Mouse (Mus musculus) hematopoietic stem cell, adult 5-6 weeks (primary cell): ENCODE results near the gene Trip10. TPM values are rescaled to one million over a fixed set of nuclear protein-coding genes. Genes with fewer than 3 reads are reported as not detected.

Experiments used
- ATAC-seq, 2 experiments: fragments of 125-278 bp in 1 of 2; replicated peaks in 1 of 2; 2 replicates each; pipeline ENCODE4 v1.8.0; 2016 to 2017; ENCODE audit warnings: inconsistent platforms in 2 of 2, mild to moderate bottlenecking in 2 of 2, moderate number of reproducible peaks in 2 of 2, low read depth in 1 of 2, moderate TSS enrichment in 1 of 2; ENCODE audit not compliant: low FRiP score in 2 of 2, poor library complexity in 2 of 2, severe bottlenecking in 2 of 2, insufficient read depth in 1 of 2, low TSS enrichment in 1 of 2
- total RNA-seq: library from RNA; stranded (forward); fragments of 172-1452, 232-1000 nt; gene quantifications from 2 replicates; pipeline ENCODE4 v1.2.3, GENCODE M21; 2017

The Trip10 gene
- total RNA-seq, 1 experiment from 2014 or later, result 17.9 TPM

DNA sequence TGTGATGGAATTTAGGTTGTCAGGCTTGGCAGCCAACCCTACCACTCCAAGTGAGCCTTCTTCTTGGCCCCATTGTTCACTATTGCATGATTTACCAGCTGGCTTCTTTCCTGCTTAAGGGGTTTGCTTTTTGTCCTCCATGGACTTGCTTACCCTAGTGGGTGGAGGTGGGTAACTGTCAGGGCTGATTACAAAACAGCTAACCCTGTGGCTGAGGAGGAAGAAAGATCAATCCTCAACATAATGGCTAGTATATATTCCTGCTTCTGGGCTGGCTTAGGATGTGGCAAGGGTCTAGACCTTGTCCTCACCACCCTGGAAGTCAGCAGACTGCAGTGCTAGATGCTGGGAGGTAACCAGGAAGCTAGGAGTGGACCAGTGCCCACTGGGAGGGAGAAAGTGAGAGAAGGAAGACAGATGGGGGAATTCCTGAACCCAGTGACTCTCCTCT lies 17.9 kb upstream of the Trip10 start:
- ATAC-seq, result peak in 1 of 2 experiments; percentile 13; a peak in 1 of 4 replicates

DNA sequence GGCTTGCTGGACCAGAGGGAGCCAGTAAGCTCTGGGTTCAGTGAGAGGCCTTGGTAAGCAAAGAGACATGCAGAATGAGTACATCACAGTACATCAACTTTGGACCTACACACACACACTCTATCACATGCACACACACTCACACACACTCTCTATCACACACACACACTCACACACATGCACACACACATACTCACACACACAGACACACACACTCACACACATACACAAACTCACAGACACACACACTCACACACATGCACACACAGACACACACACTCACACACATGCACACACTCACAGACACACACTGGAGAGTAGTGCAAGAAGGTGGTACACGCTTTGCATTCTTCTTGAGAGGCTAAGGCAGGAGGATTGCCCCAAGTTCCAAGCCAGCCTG lies 17.1 kb upstream of the Trip10 start:
- ATAC-seq, result no peak

DNA sequence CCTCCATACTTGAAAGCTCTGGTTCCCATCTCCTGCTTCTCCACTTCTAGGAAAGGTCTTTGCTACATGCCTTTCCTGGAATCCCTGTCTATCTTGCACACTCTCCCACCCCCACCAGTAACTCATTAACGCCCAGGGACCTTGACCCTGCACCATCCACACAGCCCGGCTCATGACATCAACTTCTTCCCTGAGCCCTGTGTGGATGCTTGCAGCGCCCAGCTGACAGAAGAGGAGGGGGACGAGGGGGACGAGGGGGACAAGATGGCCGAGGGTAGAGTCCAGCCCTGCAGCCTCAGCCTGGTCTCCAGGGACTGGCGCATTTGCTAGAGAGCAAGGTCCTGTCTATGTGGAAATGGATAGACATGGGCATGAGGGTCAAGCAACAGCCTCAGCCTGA lies 16.2 kb upstream of the Trip10 start:
- ATAC-seq, result no peak

DNA sequence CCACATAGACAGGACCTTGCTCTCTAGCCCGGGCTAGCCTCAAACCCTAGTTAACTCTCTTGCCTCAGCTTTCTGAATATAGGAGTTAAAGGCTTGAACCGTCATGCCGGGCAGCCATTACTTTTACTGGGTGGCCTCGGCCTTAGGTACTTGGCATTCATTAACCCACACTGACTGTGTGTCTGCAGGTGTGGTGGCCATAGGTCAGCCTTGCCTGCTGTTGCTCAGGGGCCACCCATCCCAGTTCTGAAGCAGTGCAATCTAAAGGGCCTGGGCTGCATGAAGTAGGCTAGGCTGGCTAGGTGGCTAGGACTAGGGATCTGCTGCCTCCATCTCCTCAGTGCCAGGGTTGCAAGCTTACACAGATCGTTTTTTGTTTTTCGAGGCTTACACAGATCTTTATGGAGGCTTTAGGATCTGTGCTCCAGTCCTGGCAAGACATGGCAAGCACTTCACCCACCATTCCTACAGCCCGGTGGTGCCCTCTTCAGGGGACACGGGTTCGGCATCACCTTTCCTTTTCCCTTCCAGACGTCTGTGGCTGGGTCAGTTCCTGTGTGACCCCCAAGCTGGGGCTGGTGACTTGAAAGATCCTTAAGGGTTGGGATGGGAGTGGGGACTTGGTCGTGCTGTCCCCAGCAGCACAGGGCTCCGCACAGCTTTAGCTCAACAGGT lies 14.9 kb upstream of the Trip10 start:
- ATAC-seq, result no peak

DNA sequence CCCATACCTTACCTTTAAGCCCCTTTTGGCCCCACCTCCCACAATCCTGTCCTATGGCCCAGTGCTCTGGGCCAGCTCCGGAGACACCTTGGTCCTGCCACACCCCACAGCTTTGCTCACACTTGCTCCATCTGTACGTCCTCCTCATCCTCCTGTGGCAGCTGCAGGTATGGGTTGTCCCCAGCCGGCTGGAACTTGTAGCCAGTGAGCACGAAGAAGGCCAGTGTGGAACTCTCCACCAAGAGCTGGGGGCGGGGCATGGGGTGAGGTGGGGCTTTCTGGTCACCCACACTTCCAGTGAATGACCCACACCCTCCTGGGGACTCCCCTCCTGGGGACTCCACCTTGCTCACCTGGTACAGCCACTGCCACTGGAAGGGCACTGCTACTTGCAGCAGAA lies 13.5 kb upstream of the Trip10 start:
- no peak for ATAC-seq

DNA sequence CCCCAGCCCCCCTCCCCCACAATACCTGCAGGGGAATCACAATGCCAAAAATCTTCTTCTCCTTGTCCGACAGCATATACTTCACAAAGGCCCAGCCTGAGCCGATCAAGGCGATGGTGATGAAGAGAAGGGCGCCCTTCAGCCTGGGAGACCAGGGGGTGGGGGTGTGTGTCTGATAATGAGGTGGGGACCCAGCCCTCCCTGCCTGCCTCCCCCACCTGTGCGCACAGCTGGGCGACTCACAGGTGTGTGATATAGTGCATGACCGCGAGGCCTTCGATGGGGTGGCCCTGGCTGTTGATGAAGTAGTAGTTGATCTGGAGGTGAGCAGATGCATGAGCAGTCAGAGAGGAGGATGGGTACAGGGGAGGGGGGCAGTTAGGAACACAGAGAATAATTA lies 12.1 kb upstream of the Trip10 start:
- no peak for ATAC-seq

DNA sequence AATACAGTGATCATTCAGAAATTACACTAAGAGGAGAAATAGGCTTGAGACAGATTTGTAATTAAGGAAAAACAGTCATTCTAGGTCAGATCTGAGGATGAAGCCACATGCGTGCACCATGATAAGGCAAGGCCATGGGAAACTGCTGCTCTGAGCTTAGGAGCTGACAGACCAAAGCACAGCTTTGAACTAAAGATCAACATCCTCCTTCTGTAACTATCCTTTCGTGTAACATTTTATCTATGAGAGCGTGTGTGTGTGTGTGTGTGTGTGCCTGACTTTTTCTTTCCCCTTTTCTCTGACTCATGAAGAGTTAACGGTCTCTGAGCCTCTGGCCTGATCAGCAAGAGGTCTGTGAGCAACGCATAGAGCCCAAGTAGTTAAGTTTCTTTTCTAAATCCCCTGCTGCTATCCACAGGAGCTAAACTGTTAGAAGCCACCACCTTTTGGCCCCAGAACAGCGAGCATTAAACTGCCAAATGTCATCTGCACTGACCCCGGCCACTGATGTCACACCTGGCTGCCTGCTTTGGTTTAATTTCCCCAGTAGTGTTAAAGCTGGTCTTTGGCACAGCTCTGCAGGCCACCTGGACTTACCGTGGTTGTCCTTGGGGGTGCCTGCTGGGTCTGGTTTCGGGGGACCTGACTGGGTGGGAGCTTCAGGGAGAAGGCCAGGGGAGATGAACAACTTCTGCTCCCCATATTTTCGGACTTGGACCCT lies 5.4 kb upstream of the Trip10 start:
- no peak for ATAC-seq

DNA sequence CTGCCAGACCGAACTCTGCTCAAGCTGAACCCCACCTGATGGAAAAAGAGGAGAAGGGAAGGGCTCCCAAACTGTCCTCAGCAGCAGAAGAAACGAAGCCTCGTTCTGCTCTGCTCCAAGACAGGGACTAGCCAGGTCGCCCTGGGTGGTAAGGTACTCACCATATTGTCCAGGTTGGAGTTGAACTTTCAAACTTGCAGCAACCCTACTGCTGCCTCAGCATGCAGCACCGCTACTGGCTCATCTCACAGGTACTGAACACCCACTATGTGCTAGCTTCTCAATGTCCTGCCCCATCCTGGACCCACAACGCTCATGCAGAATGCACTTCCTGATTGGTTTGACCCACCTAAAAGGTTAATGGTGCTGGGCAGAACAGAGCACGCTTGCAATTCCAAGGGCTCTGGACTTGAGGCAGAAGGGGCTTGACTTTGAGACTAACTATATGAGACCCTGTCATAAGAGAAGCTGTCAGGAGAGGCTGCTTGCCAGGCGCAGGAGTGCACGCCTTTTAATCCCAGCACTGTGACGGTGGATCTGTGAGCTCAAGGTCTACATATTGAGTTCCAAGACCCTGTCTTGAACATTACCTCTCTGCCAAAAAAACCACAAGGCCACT lies 3.8 kb upstream of the Trip10 start:
- ATAC-seq, result no peak

DNA sequence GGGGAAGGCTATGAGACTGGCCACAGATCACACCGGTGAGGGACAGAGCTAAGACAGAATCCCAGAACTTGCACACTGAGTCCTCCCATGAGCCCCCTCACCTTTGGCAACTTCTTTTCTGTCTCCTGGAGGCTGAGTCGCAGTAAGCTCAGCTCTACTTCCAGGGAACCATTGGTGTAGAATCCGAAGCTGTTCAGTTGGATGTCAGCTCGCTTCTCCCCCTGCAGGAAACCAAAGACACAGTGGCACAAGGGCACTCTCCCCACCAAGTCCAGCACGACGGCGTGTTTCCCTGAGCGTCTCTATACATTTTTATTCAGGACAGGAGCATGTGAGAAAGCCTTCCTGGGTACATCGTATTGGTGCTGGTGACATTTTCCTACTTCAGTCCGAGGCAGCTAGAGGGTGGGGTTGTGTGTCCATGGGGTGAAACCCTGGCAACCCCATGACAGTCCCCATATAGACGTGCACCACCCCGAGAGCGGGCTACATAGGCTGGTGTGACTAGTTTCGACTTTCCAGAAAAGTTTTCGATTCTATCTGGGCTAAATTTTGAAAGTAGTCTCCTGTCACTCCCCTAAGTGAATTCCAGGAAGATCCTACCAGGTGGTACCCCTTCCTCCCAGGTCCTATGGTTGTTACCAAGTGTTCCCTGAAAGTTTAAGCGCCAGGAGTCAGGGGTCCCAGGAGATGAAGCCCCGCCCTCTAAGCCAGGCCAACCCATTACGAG lies 2.4 kb upstream of the Trip10 start:
- ATAC-seq, result no peak

DNA sequence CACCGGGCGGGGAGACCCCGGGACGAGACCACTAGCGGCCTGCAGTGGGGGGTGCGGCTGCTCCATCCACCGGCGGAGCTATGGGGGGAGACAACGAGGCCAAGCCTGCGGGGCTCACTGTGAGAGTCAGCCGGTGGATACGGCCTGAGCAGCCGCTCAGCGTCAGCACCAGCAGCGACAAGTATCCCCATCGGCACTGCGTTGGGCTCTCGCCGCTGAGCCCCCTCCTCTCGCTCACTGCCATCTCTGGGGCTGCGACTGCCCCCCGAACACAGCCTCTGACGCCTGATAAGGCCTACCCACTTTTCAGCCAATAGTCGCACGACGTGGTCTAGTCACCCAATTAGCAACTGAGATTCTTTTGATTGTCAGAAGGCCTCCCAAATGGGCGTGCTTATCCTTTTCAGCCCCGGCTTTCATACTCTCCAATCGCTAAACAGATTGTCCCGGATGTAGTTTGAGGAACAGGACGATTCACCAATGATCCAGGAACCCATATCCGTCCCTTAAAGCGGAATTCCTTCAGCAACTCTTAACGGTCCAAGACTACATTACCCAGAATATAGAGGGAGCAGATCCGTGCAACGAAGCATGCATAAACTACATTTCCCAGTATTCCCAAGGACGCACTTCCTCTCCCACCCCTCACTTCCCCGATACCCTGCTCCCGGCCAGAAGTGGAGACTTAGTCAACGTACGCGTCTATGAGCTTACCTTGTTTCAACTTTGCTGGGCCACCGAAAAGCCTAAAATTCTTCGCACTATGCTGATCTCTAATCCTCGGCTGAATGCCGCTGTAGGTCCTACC lies 1.7 kb upstream of the Trip10 start:
- peak; percentile 78 to 79 for ATAC-seq

DNA sequence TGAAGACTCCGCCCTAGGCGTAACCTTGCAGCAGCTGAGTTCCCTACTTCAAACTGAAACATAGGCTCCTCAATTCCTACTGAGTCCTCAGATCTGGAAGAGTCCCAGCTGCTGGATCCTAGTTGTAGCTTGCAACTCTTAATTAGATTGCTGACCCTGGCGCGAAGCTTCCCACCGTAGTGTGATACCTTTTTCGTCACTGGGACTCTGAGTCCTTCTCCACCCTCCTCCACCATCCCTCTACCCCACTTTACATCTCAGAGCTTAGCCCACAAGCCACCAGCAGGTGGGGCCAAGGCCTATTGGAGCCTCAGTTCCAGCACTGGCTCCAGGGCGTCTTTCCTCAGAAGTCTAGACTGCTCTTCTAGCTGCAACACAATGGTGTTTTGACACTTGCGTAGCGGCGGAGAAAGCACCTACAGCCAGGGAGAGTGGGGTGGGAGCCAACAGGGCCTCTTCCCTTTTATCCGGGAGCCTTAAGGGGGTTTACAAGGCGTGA lies 1.0 kb upstream of the Trip10 start, which contains the start of gene Gpr108:
Gene Gpr108, minus strand, starts transcription at position 246 of the 499 bp plus-strand sequence.
- peak; percentile 64 to 66 for ATAC-seq

DNA sequence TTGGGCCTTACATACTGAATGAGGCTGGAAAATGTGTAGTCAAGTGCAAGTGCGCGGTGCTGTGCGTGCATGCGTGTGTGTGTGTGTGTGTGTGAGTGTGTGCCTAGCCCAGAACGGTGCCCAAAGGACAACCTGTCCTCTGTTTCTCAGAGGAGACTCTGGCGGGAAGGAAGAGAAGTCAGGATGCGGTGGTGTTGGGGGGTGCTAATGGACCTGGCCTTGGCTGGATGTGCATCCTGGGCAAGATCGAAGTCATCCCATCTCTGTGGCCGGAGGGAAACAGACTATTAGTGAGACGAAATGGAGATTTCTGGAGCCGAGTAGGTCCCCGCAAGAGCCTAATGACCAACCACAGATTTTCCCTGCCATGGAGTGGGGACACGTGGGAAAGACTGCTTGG lies 484 bp upstream of the Trip10 start:
- ATAC-seq, result no peak

DNA sequence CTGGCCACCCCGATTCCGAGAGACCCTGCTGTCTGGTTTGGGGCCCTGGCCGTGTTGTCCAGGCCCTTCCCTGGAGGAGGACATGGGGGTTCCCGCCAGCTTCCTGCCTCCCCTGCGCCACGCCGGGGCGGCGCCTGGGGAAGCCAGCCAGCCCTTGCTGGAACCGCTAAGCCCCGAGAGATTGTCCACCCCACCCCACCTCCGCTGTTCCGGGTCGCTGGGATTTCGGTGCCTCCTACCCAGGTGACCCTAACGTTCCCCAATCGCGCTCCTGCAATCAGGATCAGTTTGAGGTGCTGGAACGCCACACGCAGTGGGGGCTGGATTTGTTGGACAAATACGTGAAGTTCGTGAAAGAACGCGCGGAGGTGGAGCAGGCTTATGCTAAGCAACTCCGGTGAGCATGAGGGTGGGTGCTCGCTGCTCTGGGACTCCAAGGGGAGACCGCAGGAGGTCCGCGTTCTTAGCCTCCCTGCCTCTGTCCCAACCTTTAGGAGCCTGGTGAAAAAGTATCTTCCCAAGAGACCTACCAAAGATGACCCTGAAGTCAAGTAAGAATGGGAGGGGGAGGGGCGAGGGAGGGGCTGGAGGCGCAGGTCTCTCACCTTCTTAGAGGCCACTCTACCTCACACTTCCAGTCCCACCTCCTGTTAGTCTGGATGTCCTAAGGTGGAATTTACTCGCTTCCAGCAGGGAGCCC lies 1.4 kb downstream of the Trip10 start:
- no peak for ATAC-seq

DNA sequence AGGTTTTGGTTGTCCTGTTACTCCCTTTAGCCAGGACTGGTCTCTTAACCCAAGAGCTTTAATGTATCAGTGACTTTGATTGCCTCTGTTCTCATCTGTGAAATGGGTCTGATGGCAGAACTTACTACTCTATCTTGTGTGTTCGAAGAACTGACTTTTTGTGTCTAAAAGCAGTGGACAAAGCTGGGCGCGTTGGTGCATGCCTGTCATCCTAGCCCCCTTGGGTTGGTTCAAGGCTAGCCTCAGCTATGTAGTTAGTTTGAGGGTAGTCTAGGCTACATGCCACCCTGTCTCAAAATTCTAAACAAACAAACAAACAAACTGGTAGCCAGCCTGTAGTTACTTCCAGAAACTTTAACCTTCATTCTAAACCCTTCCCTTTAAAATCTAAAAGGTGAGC lies 2.2 kb downstream of the Trip10 start:
- ATAC-seq, result no peak

DNA sequence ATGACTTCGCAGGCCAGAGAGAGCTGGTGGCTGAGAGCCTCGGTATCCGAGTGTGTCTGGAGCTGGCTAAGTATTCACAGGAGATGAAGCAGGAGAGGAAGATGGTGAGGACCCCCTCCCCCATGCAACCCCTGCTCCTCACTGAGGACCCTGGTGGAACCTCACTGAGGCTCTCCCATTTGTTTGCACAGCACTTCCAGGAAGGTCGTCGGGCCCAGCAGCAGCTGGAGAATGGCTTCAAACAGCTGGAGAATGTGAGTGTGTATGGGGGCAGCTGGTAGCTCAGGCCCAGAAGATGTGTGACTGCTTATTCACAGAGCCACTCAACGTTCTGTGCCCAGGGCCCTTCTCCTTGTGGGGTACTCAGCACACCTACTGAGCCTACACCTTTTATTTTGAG lies 4.1 kb downstream of the Trip10 start:
- ATAC-seq, result no peak

DNA sequence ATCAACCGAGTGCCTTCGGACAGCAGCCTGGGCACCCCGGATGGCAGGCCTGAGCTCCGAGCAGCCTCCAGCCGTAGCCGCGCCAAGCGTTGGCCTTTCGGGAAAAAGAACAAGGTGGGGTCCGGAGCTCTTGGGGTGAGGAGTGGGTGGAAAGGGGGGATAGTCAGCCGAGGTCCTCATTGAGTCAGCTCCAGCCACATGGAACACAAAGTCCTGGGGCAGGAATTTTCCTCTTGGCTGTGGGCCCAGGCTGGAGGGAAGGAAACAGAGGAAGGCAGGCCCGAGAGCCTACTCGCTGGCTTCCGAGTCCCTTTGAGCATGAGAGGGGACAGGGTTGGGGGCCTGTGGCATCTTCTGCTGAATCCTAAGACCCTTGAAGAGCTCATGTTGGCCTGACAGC lies 6.1 kb downstream of the Trip10 start:
- no peak for ATAC-seq
